Mouse (Mus musculus): Measurements from ENCODE around the gene Olfr364-ps1.

Gene Olfr364-ps1

DNA sequence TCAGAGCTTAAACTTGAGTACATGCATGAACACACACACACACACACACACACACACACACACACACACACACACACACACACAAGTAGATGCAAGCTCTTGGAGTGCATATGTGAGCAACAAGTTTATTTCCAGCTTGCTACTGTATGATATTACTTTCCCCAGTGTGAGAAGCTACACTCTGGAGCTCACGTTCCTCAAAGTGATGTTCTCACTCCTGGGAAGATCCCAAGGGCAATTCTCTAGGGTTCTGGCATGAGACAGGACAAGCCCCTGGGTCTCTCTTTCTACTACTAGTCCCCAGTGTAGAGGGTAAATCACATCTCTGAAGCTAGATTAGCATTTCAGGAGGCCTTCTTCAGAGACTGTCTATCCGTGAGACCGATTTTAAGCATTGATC lies at the start of gene Olfr364-ps1:
TSS of gene Olfr364-ps1 (plus strand) at position 301 of the 400 bp plus-strand sequence.
- in situ Hi-C loops (cut with MboI, MseI), result no loop called here

DNA sequence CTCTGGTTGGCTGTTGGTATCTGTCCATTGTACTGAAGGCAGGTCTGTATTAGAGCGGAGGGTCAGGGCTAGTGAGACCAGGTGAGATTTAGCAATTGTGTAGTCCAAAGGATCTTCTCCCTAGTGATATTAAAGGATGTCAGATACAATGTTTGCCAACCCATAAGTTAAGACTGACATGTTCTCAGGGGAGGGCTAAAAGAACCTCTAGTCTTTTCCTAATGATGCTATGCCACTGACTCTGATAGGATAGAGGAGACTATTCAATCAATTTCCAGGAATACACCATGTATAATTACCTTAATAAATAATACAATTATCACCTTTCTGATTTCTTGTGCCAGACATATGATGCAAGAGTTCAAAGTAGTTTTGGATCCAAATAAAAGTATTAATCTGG lies 21.3 kb upstream of the Olfr364-ps1 start, which contains the start of gene Olfr362:
TSS of gene Olfr362 (minus strand) at position 101 of the 400 bp plus-strand sequence.
- in situ Hi-C loops (cut with MboI, MseI), result no loop called here

DNA sequence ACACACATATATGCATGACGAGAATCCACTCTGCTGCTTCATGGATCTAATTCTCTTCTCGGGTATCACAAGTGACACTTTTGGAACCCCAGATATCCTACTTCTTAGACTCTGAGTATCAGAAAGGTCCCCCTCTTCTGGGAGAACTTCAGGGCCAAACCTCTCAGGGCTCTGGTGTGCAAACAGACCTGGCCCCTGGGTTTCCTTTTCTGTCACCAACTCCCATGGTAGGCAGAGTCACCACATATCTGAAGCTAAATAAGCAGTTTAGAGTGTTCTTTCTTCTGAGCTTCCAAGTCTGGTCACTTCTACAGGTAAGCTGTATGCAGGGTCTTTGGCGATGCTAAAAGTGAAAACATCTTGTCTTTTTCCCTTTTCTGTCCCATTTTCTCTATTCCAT lies 48.8 kb downstream of the Olfr364-ps1 start, which contains the start of gene Olfr365:
TSS of gene Olfr365 (plus strand) at position 301 of the 400 bp plus-strand sequence.
- in situ Hi-C loops (cut with MboI, MseI), result no loop called here
